Mouse (Mus musculus) liver, adult 2 months (tissue): ENCODE measurements around the gene Trim66.

Source experiments
- CTCF ChIP-seq: fragments of 200-500 bp; IDR thresholded peaks from 2 replicates; pipeline ENCODE4 v1.5.1; 2011; ENCODE audit warnings: low read depth, low read length, control low read depth
- POLR2A ChIP-seq: fragments of 200-500 bp; IDR thresholded peaks from 2 replicates; pipeline ENCODE4 v1.6.1; 2011; ENCODE audit warnings: low read length, control low read depth; ENCODE audit not compliant: insufficient read depth; ENCODE audit errors: extremely low read depth

DNA sequence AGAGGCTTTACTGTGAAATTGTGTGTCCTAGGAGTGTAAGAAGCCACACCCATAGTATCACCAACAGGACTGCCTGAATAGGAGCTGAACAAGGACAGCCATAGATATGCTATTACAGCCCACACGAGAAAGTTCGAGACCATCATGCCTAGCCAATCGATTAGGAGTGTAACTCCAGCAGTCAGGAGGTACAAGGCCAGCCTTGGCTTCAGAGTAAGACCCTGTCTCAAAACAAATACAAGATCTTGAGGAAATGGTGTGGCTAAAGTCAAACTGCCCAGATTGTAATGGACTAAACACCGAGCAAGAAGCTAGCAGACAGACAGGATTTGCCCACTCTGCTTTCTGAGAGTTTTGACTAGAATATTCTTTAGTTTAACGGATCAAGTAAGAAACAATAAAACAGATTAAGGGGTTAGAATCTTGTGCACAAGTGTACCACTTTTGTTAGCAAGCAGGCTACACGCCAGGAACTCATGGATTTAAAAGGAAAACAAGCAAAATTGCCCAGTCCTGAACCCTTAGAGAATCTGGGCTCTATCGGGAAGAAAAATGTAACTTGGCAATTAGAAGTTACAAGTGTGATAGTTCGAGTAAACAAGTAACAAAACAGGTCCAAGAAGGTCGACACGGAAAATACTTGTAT is 10.2 kb upstream of the Trim66 start:
- TF ChIP-seq CTCF (no peak), POLR2A (no peak)
